Comparison of ENCODE assay signal across 8 mouse cellular contexts in the genomic region with DNA sequence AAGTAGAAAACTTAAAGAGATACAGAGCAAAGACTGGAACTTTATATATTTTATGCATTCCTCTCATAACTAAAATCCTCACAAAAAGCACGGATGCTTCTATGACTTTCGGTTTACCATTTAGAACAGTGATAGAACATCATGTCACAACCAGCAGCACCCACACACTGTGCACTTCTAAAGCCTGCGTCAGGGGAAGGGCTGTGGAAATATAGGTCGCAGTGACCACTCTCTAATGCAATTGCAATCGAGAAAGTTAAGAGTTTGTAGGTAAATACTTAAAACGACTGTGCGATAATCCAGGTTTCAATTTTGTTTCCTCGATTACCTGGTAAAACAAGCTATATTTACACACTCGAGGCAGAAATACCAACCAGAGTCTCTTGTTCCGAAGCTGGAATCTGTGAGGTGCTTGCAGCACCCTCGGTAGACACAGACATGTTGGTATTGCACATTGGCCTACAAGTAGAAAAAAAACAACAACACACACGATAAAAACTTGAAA. TPM values are rescaled to one million over a fixed set of nuclear protein-coding genes. Genes with fewer than 3 reads are reported as not detected.
DNase-seq lines count a peak whose midpoint lies in the region; ATAC-seq lines count a peak whose summit lies in the region.

No protein-coding gene starts in this region.

- no peaks in the 10 kb centered on the region for H3K9me3 ChIP-seq in heart, embryonic 11.5 days (replicated peaks; ENCODE audit: control insufficient read depth, low read length)
- no peaks in the 10 kb centered on the region for H3K9me3 ChIP-seq in hindbrain, embryonic 11.5 days (ENCODE audit: control insufficient read depth, low read length)
- no peaks in the 10 kb centered on the region for H3K9me3 ChIP-seq in megakaryocyte, embryonic 14.5 days

- no peak for DNase-seq in heart, adult 9 months (ENCODE audit: low spot score in 2 of 2)
- no peak for DNase-seq in hindbrain, embryonic 11.5 days (ENCODE audit: low spot score)
- no peak for DNase-seq in adrenal gland, adult (ENCODE audit: inconsistent age in 2 of 2, low spot score in 1 of 2)
- no peak for DNase-seq in cerebellum, adult 8-10 months
- no peak for DNase-seq in cerebellum, adult 11 months

- peaks cover 17% of the 10 kb centered on the region for H3K36me3 ChIP-seq in heart, embryonic 11.5 days (ENCODE audit: control insufficient read depth, insufficient read depth, low read length)
- peaks cover 2% of the 10 kb centered on the region; the same call in 1 of the 2 replicates for H3K36me3 ChIP-seq in hindbrain, embryonic 11.5 days (ENCODE audit: control insufficient read depth, insufficient read depth, low read length)
- H3K36me3 ChIP-seq in megakaryocyte, embryonic 14.5 days (replicated peaks; ENCODE audit: low read length) = peaks cover 48% of the 10 kb centered on the region

- WGBS in heart, embryonic 11.5 days (ENCODE audit: insufficient replicate concordance) = 45% methylated on average over 12 of the region's 12 CpGs
- 56% methylated on average over 12 of the region's 12 CpGs for WGBS in hindbrain, embryonic 11.5 days

- H3K27ac ChIP-seq in heart, embryonic 11.5 days (ENCODE audit: low read depth, low read length) = peak overlapping the region; percentile 99
- no peak overlapping the region for H3K27ac ChIP-seq in hindbrain, embryonic 11.5 days (ENCODE audit: low read depth, low read length)

- peak overlapping the region; percentile 91 for H3K4me3 ChIP-seq in heart, embryonic 11.5 days (ENCODE audit: low read depth, low read length)
- peak overlapping the region; percentile 89 for H3K4me3 ChIP-seq in hindbrain, embryonic 11.5 days (ENCODE audit: low read depth, low read length)
- H3K4me3 ChIP-seq in megakaryocyte, embryonic 14.5 days (replicated peaks) = peak overlapping the region; percentile 94

- H3K27me3 ChIP-seq in heart, embryonic 11.5 days (ENCODE audit: control insufficient read depth, insufficient read depth, low read length) = no peaks in the 10 kb centered on the region
- no peaks in the 10 kb centered on the region for H3K27me3 ChIP-seq in hindbrain, embryonic 11.5 days (ENCODE audit: control insufficient read depth, insufficient read depth, low read length)
- H3K27me3 ChIP-seq in megakaryocyte, embryonic 14.5 days (replicated peaks) = no peaks in the 10 kb centered on the region

- peak overlapping the region; percentile 71 for H3K4me2 ChIP-seq in heart, embryonic 11.5 days
- H3K4me2 ChIP-seq in hindbrain, embryonic 11.5 days (replicated peaks; ENCODE audit: low read depth, low read length) = peak overlapping the region; percentile 72

- H3K4me1 ChIP-seq in heart, embryonic 11.5 days (ENCODE audit: control insufficient read depth, insufficient read depth, low read length) = peaks cover 6% of the 10 kb centered on the region
- H3K4me1 ChIP-seq in hindbrain, embryonic 11.5 days (replicated peaks; ENCODE audit: control insufficient read depth, insufficient read depth, low read length) = 0 out of 2 replicates have a peak, but pooled peaks cover 6% of the 10 kb centered on the region
- peaks cover 60% of the 10 kb centered on the region for H3K4me1 ChIP-seq in megakaryocyte, embryonic 14.5 days

- no peak for ATAC-seq in heart, embryonic 11.5 days (replicated peaks; ENCODE audit: insufficient number of reproducible peaks, low FRiP score, low TSS enrichment)
- ATAC-seq in activated CD4-positive, CD25-positive, alpha-beta regulatory T cell, adult 4 months = peak; percentile 13
- ATAC-seq in hindbrain, embryonic 11.5 days (ENCODE audit: low FRiP score) = no peak

- peak overlapping the region; percentile 100 for H3K9ac ChIP-seq in heart, embryonic 11.5 days (ENCODE audit: low read depth, low read length)
- H3K9ac ChIP-seq in hindbrain, embryonic 11.5 days (ENCODE audit: low read depth, low read length) = peak overlapping the region; percentile 99

RNA-seq across cellular contexts. Expression of a gene that starts 1.2 kb away (rescaled TPM):
- polyA plus RNA-seq in heart, embryonic 11.5 days (2014; fragmentation: Nextera tagmentation; extraction: Ambion mirVana) = 54.7 and 62.2 TPM in 2 replicates
- 10 to 100 TPM; 44.4 to 62.8 TPM for polyA plus RNA-seq in activated CD4-positive, CD25-positive, alpha-beta regulatory T cell, adult 4 months (2017; shearing (Covaris generic))
- polyA plus RNA-seq in hindbrain, embryonic 11.5 days (2014; fragmentation: Nextera tagmentation; extraction: Ambion mirVana) = 76.6 and 87.8 TPM in 2 replicates
- 39.9 and 41.8 TPM in 2 replicates for polyA plus RNA-seq in megakaryocyte, embryonic 14.5 days (2012; ENCODE audit: insufficient read depth, low replicate concordance)

RNA-seq across cellular contexts. Expression of a gene that starts 36.8 kb away (rescaled TPM):
- 6.9 and 9.4 TPM in 2 replicates for polyA plus RNA-seq in heart, embryonic 11.5 days (2014; fragmentation: Nextera tagmentation; extraction: Ambion mirVana)
- polyA plus RNA-seq in activated CD4-positive, CD25-positive, alpha-beta regulatory T cell, adult 4 months (2017; shearing (Covaris generic)) = 1 to 10 TPM; 1.7 TPM
- polyA plus RNA-seq in hindbrain, embryonic 11.5 days (2014; fragmentation: Nextera tagmentation; extraction: Ambion mirVana) = 18.2 and 20.3 TPM in 2 replicates
- 0.47 TPM in 1 of 2 replicates, not detected in the other for polyA plus RNA-seq in megakaryocyte, embryonic 14.5 days (2012; ENCODE audit: insufficient read depth, low replicate concordance)
